Mouse (Mus musculus): ENCODE measurements at regions not wholly inside any gene's neighbourhood (a gene's known extent, or its start where the extent isn't known, plus 50 kb on each side); places are given as distances from the start of the nearest gene placed in this dataset.

- 41% methylated on average over 2 of the region's 2 CpGs for WGBS
- no peak overlapping the region for H3K4me2 ChIP-seq (ENCODE audit: low read depth, low read length)
Measured at GRCm38 (mm10) chr7:40052255-40052654, 534.7 kb downstream of the Zfp619 start.

GRCm38 (mm10) chr7:40058836-40059235 lies 541.3 kb downstream of the Zfp619 start:
- H3K9me3 ChIP-seq (replicated peaks; ENCODE audit: control insufficient read depth, low read length) = no peaks in the 10 kb centered on the region; the same call in 1 of the 2 replicates
- ATAC-seq (ENCODE audit: insufficient read depth, low read depth) (no peak), DNase-seq (ENCODE audit: low spot score) (no peak)
- H3K27me3 ChIP-seq (ENCODE audit: control insufficient read depth, insufficient read depth, low read length) = no peaks in the 10 kb centered on the region
- WGBS = 58% methylated on average over 4 of the region's 4 CpGs
- no peak overlapping the region for H3K9ac ChIP-seq (replicated peaks; ENCODE audit: low read depth, low read length)
- H3K4me3 ChIP-seq (ENCODE audit: low read depth, low read length) = no peak overlapping the region
- H3K27ac ChIP-seq (ENCODE audit: low read depth) = no peak overlapping the region
- no peak overlapping the region for H3K4me2 ChIP-seq (ENCODE audit: low read depth, low read length)
- TF ChIP-seq CTCF (IDR thresholded peaks at IDR 0.05; ENCODE audit: low read depth) (no peak), EP300 (IDR thresholded peaks at IDR 0.05; ENCODE audit: low read depth) (no peak)
- H3K36me3 ChIP-seq (replicated peaks; ENCODE audit: control insufficient read depth, insufficient read depth, low read length) = no peaks in the 10 kb centered on the region
- H3K4me1 ChIP-seq (ENCODE audit: control insufficient read depth, insufficient read depth) = no peaks in the 10 kb centered on the region

More at GRCm38 (mm10) chr7:40052255-40052654, 534.7 kb downstream of the Zfp619 start:
- DNase-seq (ENCODE audit: low spot score) (no peak), ATAC-seq (ENCODE audit: insufficient read depth, low read depth) (no peak)
- TF ChIP-seq CTCF (IDR thresholded peaks at IDR 0.05; ENCODE audit: low read depth) (no peak), EP300 (IDR thresholded peaks at IDR 0.05; ENCODE audit: low read depth) (no peak)
- Histone ChIP-seq H3K9me3 (replicated peaks; ENCODE audit: control insufficient read depth, low read length) (no peaks in the 10 kb centered on the region; the same call in 1 of the 2 replicates), H3K36me3 (replicated peaks; ENCODE audit: control insufficient read depth, insufficient read depth, low read length) (no peaks in the 10 kb centered on the region), H3K9ac (replicated peaks; ENCODE audit: low read depth, low read length) (no peak overlapping the region), H3K27ac (ENCODE audit: low read depth) (no peak overlapping the region), H3K4me3 (ENCODE audit: low read depth, low read length) (no peak overlapping the region), H3K4me1 (ENCODE audit: control insufficient read depth, insufficient read depth) (no peaks in the 10 kb centered on the region), H3K27me3 (ENCODE audit: control insufficient read depth, insufficient read depth, low read length) (no peaks in the 10 kb centered on the region)

GRCm38 (mm10) chr7:40064631-40065030 lies 547.1 kb downstream of the Zfp619 start:
- no peak for DNase-seq (ENCODE audit: low spot score)
- no peaks in the 10 kb centered on the region for H3K36me3 ChIP-seq (replicated peaks; ENCODE audit: control insufficient read depth, insufficient read depth, low read length)
- no peak overlapping the region for H3K9ac ChIP-seq (replicated peaks; ENCODE audit: low read depth, low read length)
- no peak overlapping the region for H3K4me2 ChIP-seq (ENCODE audit: low read depth, low read length)
- no peak overlapping the region for H3K27ac ChIP-seq (ENCODE audit: low read depth)
- H3K9me3 ChIP-seq (replicated peaks; ENCODE audit: control insufficient read depth, low read length) = no peaks in the 10 kb centered on the region
- no peak for ATAC-seq (ENCODE audit: insufficient read depth, low read depth)
- H3K27me3 ChIP-seq (ENCODE audit: control insufficient read depth, insufficient read depth, low read length) = no peaks in the 10 kb centered on the region
- no peak overlapping the region for H3K4me3 ChIP-seq (ENCODE audit: low read depth, low read length)
- WGBS = 24% methylated on average over 2 of the region's 2 CpGs
- TF ChIP-seq EP300 (IDR thresholded peaks at IDR 0.05; ENCODE audit: low read depth) (no peak), CTCF (IDR thresholded peaks at IDR 0.05; ENCODE audit: low read depth) (no peak)
- H3K4me1 ChIP-seq (ENCODE audit: control insufficient read depth, insufficient read depth) = no peaks in the 10 kb centered on the region

GRCm38 (mm10) chr7:40065526-40065925 lies 548.0 kb downstream of the Zfp619 start:
- no peak overlapping the region for H3K9ac ChIP-seq (replicated peaks; ENCODE audit: low read depth, low read length)

GRCm38 (mm10) chr7:40067378-40067777 lies 549.8 kb downstream of the Zfp619 start:
- no peaks in the 10 kb centered on the region for H3K4me1 ChIP-seq (ENCODE audit: control insufficient read depth, insufficient read depth)
- H3K9me3 ChIP-seq (replicated peaks; ENCODE audit: control insufficient read depth, low read length) = no peaks in the 10 kb centered on the region
- H3K9ac ChIP-seq (replicated peaks; ENCODE audit: low read depth, low read length) = no peak overlapping the region
- no peaks in the 10 kb centered on the region for H3K27me3 ChIP-seq (ENCODE audit: control insufficient read depth, insufficient read depth, low read length)
- H3K27ac ChIP-seq (ENCODE audit: low read depth) = no peak overlapping the region
- ATAC-seq (ENCODE audit: insufficient read depth, low read depth) = no peak
- H3K4me2 ChIP-seq (ENCODE audit: low read depth, low read length) = no peak overlapping the region
- WGBS = 29% methylated on average over 1 of the region's 1 CpGs
- no peaks in the 10 kb centered on the region for H3K36me3 ChIP-seq (replicated peaks; ENCODE audit: control insufficient read depth, insufficient read depth, low read length)
- no peak overlapping the region for H3K4me3 ChIP-seq (ENCODE audit: low read depth, low read length)
- TF ChIP-seq CTCF (IDR thresholded peaks at IDR 0.05; ENCODE audit: low read depth) (no peak), EP300 (IDR thresholded peaks at IDR 0.05; ENCODE audit: low read depth) (no peak)
- no peak for DNase-seq (ENCODE audit: low spot score)

More at GRCm38 (mm10) chr7:40065526-40065925, 548.0 kb downstream of the Zfp619 start:
- Histone ChIP-seq H3K36me3 (replicated peaks; ENCODE audit: control insufficient read depth, insufficient read depth, low read length) (no peaks in the 10 kb centered on the region), H3K4me2 (ENCODE audit: low read depth, low read length) (no peak overlapping the region), H3K9me3 (replicated peaks; ENCODE audit: control insufficient read depth, low read length) (no peaks in the 10 kb centered on the region), H3K27ac (ENCODE audit: low read depth) (no peak overlapping the region), H3K4me3 (ENCODE audit: low read depth, low read length) (no peak overlapping the region), H3K27me3 (ENCODE audit: control insufficient read depth, insufficient read depth, low read length) (no peaks in the 10 kb centered on the region), H3K4me1 (ENCODE audit: control insufficient read depth, insufficient read depth) (no peaks in the 10 kb centered on the region)
- no peak for DNase-seq (ENCODE audit: low spot score)
- WGBS = 37% methylated on average over 6 of the region's 6 CpGs
- TF ChIP-seq EP300 (IDR thresholded peaks at IDR 0.05; ENCODE audit: low read depth) = no peak
- TF ChIP-seq CTCF (IDR thresholded peaks at IDR 0.05; ENCODE audit: low read depth) = no peak
- no peak for ATAC-seq (ENCODE audit: insufficient read depth, low read depth)

GRCm38 (mm10) chr7:40071313-40071712 lies 553.7 kb downstream of the Zfp619 start:
- Histone ChIP-seq H3K9ac (replicated peaks; ENCODE audit: low read depth, low read length) (no peak overlapping the region), H3K27me3 (ENCODE audit: control insufficient read depth, insufficient read depth, low read length) (no peaks in the 10 kb centered on the region), H3K36me3 (replicated peaks; ENCODE audit: control insufficient read depth, insufficient read depth, low read length) (no peaks in the 10 kb centered on the region), H3K9me3 (replicated peaks; ENCODE audit: control insufficient read depth, low read length) (no peaks in the 10 kb centered on the region), H3K4me1 (ENCODE audit: control insufficient read depth, insufficient read depth) (no peaks in the 10 kb centered on the region), H3K4me2 (ENCODE audit: low read depth, low read length) (no peak overlapping the region), H3K4me3 (ENCODE audit: low read depth, low read length) (no peak overlapping the region), H3K27ac (ENCODE audit: low read depth) (no peak overlapping the region)
- no peak for TF ChIP-seq EP300 (IDR thresholded peaks at IDR 0.05; ENCODE audit: low read depth)
- no peak for TF ChIP-seq CTCF (IDR thresholded peaks at IDR 0.05; ENCODE audit: low read depth)
- 62% methylated on average over 2 of the region's 2 CpGs for WGBS
- DNase-seq (ENCODE audit: low spot score) (no peak), ATAC-seq (ENCODE audit: insufficient read depth, low read depth) (no peak)

Data from heart, postnatal 0 days (tissue).